Mouse (Mus musculus) cerebellum, postnatal 10 days (tissue): ENCODE measurements around the gene Olfr564.

Experiments used
- DNase-seq, 2 experiments: peaks; one replicate each; pipeline ENCODE4 v3.0.0; 2021; ENCODE audit warnings: mixed read lengths in 2 of 2

The Olfr564 gene

GRCm38 (mm10) chr7:102803180-102803579 is at the start of gene Olfr564:
TSS of gene Olfr564 (plus strand) at chr7:102803480.
- no peak for DNase-seq

GRCm38 (mm10) chr7:102759266-102759665 is 44.0 kb upstream of the Olfr564 start, which contains the start of the genes Olfr560 and Olfr78:
TSS of gene Olfr560 (minus strand) at chr7:102759366.
TSS of gene Olfr78 (minus strand) at chr7:102759471.
- DNase-seq: no peak

GRCm38 (mm10) chr7:102770921-102771320 is 32.4 kb upstream of the Olfr564 start, which contains the start of gene Olfr561:
TSS of gene Olfr561 (plus strand) at chr7:102771221.
- no peak for DNase-seq
